Mouse (Mus musculus) myocyte (in vitro differentiated cells): Measurements from ENCODE around the gene Gsg1l. TPM values are rescaled to one million over a fixed set of nuclear protein-coding genes. Genes with fewer than 3 reads are reported as not detected.

Source experiments
- H3K27me3 ChIP-seq: one replicate; pipeline ENCODE4 v1.6.1; 2011; ENCODE audit not compliant: control insufficient read depth, insufficient read depth, insufficient read length
- H3K36me3 ChIP-seq: one replicate; pipeline ENCODE4 v1.6.1; 2011; ENCODE audit not compliant: control insufficient read depth, insufficient read depth
- H3K4me2 ChIP-seq: one replicate; pipeline ENCODE4 v1.6.1; 2011; ENCODE audit warnings: low read depth, control low read depth
- H3K4me3 ChIP-seq: one replicate; pipeline ENCODE4 v1.5.1; 2011; ENCODE audit warnings: mild to moderate bottlenecking, control low read depth, moderate library complexity
- H3K79me2 ChIP-seq: one replicate; pipeline ENCODE4 v1.6.1; 2011; ENCODE audit not compliant: control insufficient read depth, insufficient read depth
- H3ac ChIP-seq: one replicate; pipeline ENCODE4 v1.6.1; 2011; ENCODE audit not compliant: control insufficient read depth, insufficient read length
- CEBPB ChIP-seq: IDR thresholded peaks from 2 replicates; pipeline ENCODE4 v1.6.1; 2011; ENCODE audit warnings: mild to moderate bottlenecking, moderate library complexity; ENCODE audit not compliant: poor library complexity, insufficient read depth, severe bottlenecking
- E2F4 ChIP-seq: IDR thresholded peaks from one replicate; pipeline ENCODE4 v1.6.1; 2011; ENCODE audit warnings: mild to moderate bottlenecking, control low read depth, moderate library complexity; ENCODE audit not compliant: insufficient read depth
- MAX ChIP-seq: IDR thresholded peaks from one replicate; pipeline ENCODE4 v1.6.1; 2011; ENCODE audit warnings: low read depth, mild to moderate bottlenecking, control low read depth
- MYOD1 ChIP-seq, 3 experiments: IDR thresholded peaks; one replicate each; pipeline ENCODE4 v1.6.1; 2011; ENCODE audit warnings: control low read depth in 2 of 3, low read depth in 2 of 3, mild to moderate bottlenecking in 2 of 3, moderate library complexity in 1 of 3; ENCODE audit not compliant: insufficient read length in 2 of 3, control insufficient read depth in 1 of 3
- MYOG ChIP-seq, 3 experiments: IDR thresholded peaks; one replicate each; pipeline ENCODE4 v1.6.1; 2011; ENCODE audit warnings: control low read depth in 2 of 3, low read depth in 2 of 3, mild to moderate bottlenecking in 2 of 3; ENCODE audit not compliant: insufficient read length in 2 of 3, control insufficient read depth in 1 of 3, insufficient read depth in 1 of 3
- POLR2A ChIP-seq: IDR thresholded peaks from one replicate; pipeline ENCODE4 v1.6.1; 2011; ENCODE audit warnings: low read depth, mild to moderate bottlenecking, control low read depth, moderate library complexity; ENCODE audit not compliant: insufficient read length
- POLR2AphosphoS2 ChIP-seq: IDR thresholded peaks from one replicate; pipeline ENCODE4 v1.6.1; 2011; ENCODE audit warnings: low read depth, control low read depth; ENCODE audit not compliant: insufficient read length
- REST ChIP-seq: IDR thresholded peaks from one replicate; pipeline ENCODE4 v1.6.1; 2011; ENCODE audit warnings: mild to moderate bottlenecking, control low read depth, moderate library complexity; ENCODE audit not compliant: insufficient read depth, insufficient read length
- SRF ChIP-seq: IDR thresholded peaks from one replicate; pipeline ENCODE4 v1.6.1; 2011; ENCODE audit warnings: low read depth; ENCODE audit not compliant: control insufficient read depth, insufficient read length
- TCF12 ChIP-seq: IDR thresholded peaks from one replicate; pipeline ENCODE4 v1.6.1; 2011; ENCODE audit warnings: mild to moderate bottlenecking, control low read depth; ENCODE audit not compliant: poor library complexity, insufficient read depth, severe bottlenecking
- TCF3 ChIP-seq: IDR thresholded peaks from one replicate; pipeline ENCODE4 v1.6.1; 2011; ENCODE audit warnings: low read depth, control low read depth; ENCODE audit not compliant: insufficient read length
- USF1 ChIP-seq: IDR thresholded peaks from one replicate; pipeline ENCODE4 v1.6.1; 2011; ENCODE audit warnings: low read depth, mild to moderate bottlenecking, control low read depth, moderate library complexity
- polyA plus RNA-seq: library from polyadenylated mRNA; unstranded; fragments of >200 nt; fragmentation: generic; extraction: Trizol; gene quantifications from one replicate; pipeline ENCODE4 v1.2.1, GENCODE M21; 2012; ENCODE audit warnings: missing spikeins

The Gsg1l gene
- polyA plus RNA-seq, 1 experiment, result not detected

DNA sequence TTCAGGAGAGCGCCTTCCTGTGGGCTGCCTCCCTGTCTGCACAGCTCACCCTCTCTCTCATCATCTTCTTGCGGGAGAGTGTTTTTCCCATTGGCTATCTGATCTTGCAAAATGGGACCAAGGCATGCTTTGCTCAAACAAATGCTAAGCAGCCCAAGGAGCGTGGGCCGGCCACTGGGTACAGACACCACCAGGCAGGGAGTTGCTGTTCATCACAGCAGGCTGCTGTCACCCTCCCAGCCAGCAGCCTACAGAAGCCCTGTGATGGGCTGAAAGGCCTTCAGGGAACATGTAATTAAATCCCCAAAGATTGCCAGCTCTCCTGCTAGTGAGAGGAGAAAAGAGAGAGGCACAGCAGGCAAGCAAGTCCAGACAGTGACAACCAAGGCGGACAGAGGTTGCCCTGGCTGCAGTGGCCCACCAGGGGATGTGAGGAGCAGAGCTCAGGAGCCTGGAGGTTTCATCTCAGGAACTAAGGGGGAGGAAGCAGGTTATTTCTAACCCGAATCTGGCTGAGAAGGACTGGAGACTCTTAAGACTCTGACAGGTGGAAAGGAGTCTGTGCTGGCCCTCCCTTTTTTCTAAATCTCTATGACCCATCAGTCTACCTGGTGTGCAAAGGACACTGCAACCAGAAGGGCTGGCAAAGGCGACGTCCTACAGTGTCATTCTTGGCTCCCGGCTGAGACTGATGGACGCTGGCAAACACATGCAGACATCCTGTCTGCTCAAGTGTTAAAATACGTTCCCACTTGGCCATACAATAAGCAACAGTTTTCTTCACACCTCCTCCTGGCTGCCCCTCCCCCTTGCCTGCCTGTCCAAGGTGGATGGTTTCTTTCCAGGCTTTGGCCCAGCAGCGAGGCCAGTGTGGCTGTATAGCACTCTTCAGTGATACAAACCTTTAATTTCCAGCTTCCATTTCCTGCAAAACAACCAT, 98.0 kb downstream of the Gsg1l start:
- Histone ChIP-seq H3K4me3 (no peak overlapping the region), H3K4me2 (no peak overlapping the region), H3K79me2 (no peaks in the 10 kb centered on the region), H3K27me3 (peaks cover 12% of the 10 kb centered on the region), H3K36me3 (no peaks in the 10 kb centered on the region), H3ac (no peak overlapping the region)
- TF ChIP-seq SRF (no peak), POLR2AphosphoS2 (no peak), REST (no peak), MYOG (IDR thresholded peaks at IDR 0.05; ENCODE audit: control insufficient read depth in 1 of 3, insufficient read depth in 1 of 3, insufficient read length in 2 of 3, low read depth in 2 of 3) (no peak), E2F4 (no peak), MAX (no peak), POLR2A (no peak), MYOD1 (IDR thresholded peaks at IDR 0.05; ENCODE audit: control insufficient read depth in 1 of 3, insufficient read length in 2 of 3, low read depth in 2 of 3) (no peak), CEBPB (no peak), TCF3 (no peak), USF1 (no peak), TCF12 (no peak)

DNA sequence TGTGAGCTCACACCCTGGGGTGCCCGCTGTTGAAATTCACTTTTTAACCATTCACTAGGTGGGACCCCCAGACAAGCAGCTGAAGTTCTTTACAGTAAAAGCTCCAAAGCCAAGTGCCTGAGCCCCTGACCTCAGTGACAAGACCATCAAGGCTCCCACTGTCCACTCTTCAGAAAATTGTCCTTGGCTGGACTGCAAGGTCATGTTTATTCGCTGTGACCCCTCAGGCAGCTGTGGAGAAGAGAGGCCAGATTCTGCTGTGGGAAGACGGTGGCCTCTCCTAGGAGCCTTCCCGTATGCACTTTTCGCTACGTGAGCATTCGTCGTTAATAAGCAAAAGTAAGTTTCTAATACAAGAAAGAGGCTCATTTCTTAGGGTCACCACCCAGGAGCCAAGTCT, 102.6 kb downstream of the Gsg1l start:
- Histone ChIP-seq H3K4me3 (no peak overlapping the region), H3K27me3 (peaks cover 21% of the 10 kb centered on the region), H3ac (no peak overlapping the region), H3K79me2 (no peaks in the 10 kb centered on the region), H3K4me2 (no peak overlapping the region), H3K36me3 (no peaks in the 10 kb centered on the region)
- no peak for TF ChIP-seq USF1
- TF ChIP-seq E2F4, result no peak
- no peak for TF ChIP-seq MYOG (IDR thresholded peaks at IDR 0.05; ENCODE audit: control insufficient read depth in 1 of 3, insufficient read depth in 1 of 3, insufficient read length in 2 of 3, low read depth in 2 of 3)
- no peak for TF ChIP-seq TCF3
- TF ChIP-seq CEBPB, result no peak
- no peak for TF ChIP-seq TCF12
- no peak for TF ChIP-seq MAX
- TF ChIP-seq SRF, result no peak
- no peak for TF ChIP-seq POLR2A
- no peak for TF ChIP-seq MYOD1 (IDR thresholded peaks at IDR 0.05; ENCODE audit: control insufficient read depth in 1 of 3, insufficient read length in 2 of 3, low read depth in 2 of 3)
- no peak for TF ChIP-seq REST
- TF ChIP-seq POLR2AphosphoS2, result no peak

DNA sequence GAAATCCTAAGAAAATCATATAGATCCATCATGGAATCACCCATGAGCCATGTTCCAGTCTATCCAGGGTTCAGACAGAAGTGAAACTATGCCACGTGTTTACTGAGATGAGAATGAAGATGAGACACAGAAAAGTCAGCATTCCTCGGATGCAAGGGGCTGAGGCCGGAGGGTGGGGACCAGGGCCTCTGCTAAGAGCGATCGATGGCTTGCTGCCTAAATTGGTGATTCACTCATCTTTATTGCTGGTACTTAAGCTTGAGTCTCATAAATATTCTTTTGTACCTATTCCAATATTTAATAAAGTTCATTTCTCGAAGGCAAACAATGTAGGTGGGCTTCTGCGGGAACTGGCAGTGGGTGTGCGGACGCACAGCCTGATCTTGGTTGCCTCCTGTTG, 105.5 kb downstream of the Gsg1l start:
- Histone ChIP-seq H3ac (no peak overlapping the region), H3K4me3 (no peak overlapping the region), H3K79me2 (no peaks in the 10 kb centered on the region), H3K36me3 (no peaks in the 10 kb centered on the region), H3K27me3 (peaks cover 29% of the 10 kb centered on the region), H3K4me2 (no peak overlapping the region)
- TF ChIP-seq MYOG (IDR thresholded peaks at IDR 0.05; ENCODE audit: control insufficient read depth in 1 of 3, insufficient read depth in 1 of 3, insufficient read length in 2 of 3, low read depth in 2 of 3), result no peak
- no peak for TF ChIP-seq REST
- TF ChIP-seq TCF12, result no peak
- TF ChIP-seq MAX, result no peak
- no peak for TF ChIP-seq SRF
- TF ChIP-seq USF1, result no peak
- no peak for TF ChIP-seq POLR2AphosphoS2
- TF ChIP-seq MYOD1 (IDR thresholded peaks at IDR 0.05; ENCODE audit: control insufficient read depth in 1 of 3, insufficient read length in 2 of 3, low read depth in 2 of 3), result no peak
- no peak for TF ChIP-seq E2F4
- TF ChIP-seq POLR2A, result no peak
- no peak for TF ChIP-seq CEBPB
- no peak for TF ChIP-seq TCF3

DNA sequence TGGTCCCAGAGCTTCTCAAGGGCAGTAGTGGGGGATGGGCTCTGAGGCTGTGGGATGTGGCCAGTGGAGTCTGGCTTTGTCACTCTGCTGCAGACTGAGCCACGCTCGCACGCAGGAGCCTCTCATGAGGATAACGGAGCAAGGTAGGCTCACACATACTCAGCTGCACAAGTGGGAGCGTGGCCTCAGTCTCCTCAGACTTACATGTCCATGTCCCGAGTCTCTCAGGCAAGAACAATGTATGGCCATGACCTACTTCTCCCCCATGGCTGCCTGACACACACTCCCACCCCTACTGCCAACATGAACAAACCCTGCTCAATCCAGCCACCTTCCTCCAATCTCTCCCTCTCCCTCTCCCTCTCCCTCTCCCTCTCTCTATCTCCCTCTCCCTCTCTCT, 106.8 kb downstream of the Gsg1l start:
- Histone ChIP-seq H3K4me2 (no peak overlapping the region), H3K27me3 (peaks cover 29% of the 10 kb centered on the region), H3ac (no peak overlapping the region), H3K79me2 (no peaks in the 10 kb centered on the region), H3K36me3 (no peaks in the 10 kb centered on the region), H3K4me3 (no peak overlapping the region)
- TF ChIP-seq SRF (no peak), MYOD1 (IDR thresholded peaks at IDR 0.05; ENCODE audit: control insufficient read depth in 1 of 3, insufficient read length in 2 of 3, low read depth in 2 of 3) (no peak), CEBPB (no peak), MYOG (IDR thresholded peaks at IDR 0.05; ENCODE audit: control insufficient read depth in 1 of 3, insufficient read depth in 1 of 3, insufficient read length in 2 of 3, low read depth in 2 of 3) (no peak), POLR2A (no peak), POLR2AphosphoS2 (no peak), E2F4 (no peak), REST (no peak)
